ENCODE assay signal across 11 mouse cellular contexts in the genomic region with DNA sequence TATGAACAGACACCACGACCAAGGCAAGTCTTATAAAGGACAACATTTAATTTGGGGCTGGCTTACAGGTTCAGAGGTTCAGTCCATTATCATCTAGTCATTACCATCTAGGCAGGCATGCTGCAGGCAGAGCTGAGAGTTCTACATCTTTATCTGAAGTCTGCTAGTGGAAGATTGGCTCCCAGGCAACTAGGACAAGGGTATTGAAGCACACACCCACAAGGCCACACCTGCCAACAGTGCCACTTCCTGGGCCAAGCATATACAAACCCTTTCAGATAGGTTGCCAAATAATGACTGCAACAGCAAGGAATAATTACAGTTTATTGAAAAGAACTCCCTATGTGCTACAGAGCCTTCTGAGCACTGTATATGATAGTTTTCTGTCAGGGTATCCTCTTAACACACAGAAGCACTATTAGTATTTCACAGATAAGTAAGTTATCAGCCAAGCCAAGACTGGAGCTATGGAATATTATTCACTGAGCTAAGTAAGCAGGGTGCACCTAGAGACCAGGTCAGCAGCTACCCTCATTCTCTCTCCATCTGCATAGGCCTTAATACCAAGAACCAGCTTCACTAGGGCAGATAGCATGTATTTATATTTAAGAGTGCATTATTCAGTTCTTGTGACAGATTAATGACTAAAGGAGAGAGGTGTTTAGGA. TPM values are rescaled to one million over a fixed set of nuclear protein-coding genes. Genes with fewer than 3 reads are reported as not detected.
DNase-seq lines count a peak whose midpoint lies in the region; ATAC-seq and TF ChIP-seq lines count a peak whose summit lies in the region.
"Had no signal": no experiment of that assay in that cellular context is flagged by ENCODE, and none has a peak within 500 bp of the region (broad histone marks: within the 10 kb centered on the region; RNA-seq: fewer than 3 reads in every experiment).

No protein-coding gene starts in this region.

- peak; percentile 30 to 70 for DNase-seq in cerebellum, adult 2 months
- peak; percentile 52 to 62 for DNase-seq in spleen, postnatal 4 days (ENCODE audit: low spot score in 2 of 2)
- no peak for DNase-seq in layer of hippocampus, postnatal 36 days
- DNase-seq in layer of hippocampus, adult 9-10 months (ENCODE audit: low spot score) = no peak
- no peak for DNase-seq in forebrain, embryonic 14.5 days (ENCODE audit: low spot score)
- DNase-seq: gastrocnemius, postnatal 36 days; lung, adult 2 months; retina, postnatal 1 day had no signal

- no peaks in the 10 kb centered on the region for H3K9me3 ChIP-seq in intestine, embryonic 15.5 days
- H3K9me3 ChIP-seq in intestine, postnatal 0 days (ENCODE audit: control insufficient read depth) = 0 out of 2 replicates have a peak, but pooled peaks cover 2% of the 10 kb centered on the region
- no peaks in the 10 kb centered on the region; the same call in 1 of the 2 replicates for H3K9me3 ChIP-seq in intestine, embryonic 16.5 days (ENCODE audit: control insufficient read depth, low read length)
- no peaks in the 10 kb centered on the region for H3K9me3 ChIP-seq in forebrain, embryonic 14.5 days (replicated peaks; ENCODE audit: control insufficient read depth, low read length)

- ATAC-seq in intestine, embryonic 15.5 days = peak; percentile 55; the same call in 1 of the 2 replicates
- ATAC-seq in intestine, postnatal 0 days = no peak
- peak; percentile 74 for ATAC-seq in intestine, embryonic 16.5 days
- no peak for ATAC-seq in forebrain, embryonic 14.5 days

- no peak for TF ChIP-seq POLR2A in cerebellum, adult 2 months (IDR thresholded peaks at IDR 0.05; ENCODE audit: borderline replicate concordance, insufficient read depth, low read length)

- no peak overlapping the region for H3K4me3 ChIP-seq in intestine, embryonic 15.5 days (replicated peaks)
- H3K4me3 ChIP-seq in intestine, postnatal 0 days (ENCODE audit: low read depth, low read length) = no peak overlapping the region
- H3K4me3 ChIP-seq in cerebellum, adult 2 months (replicated peaks; ENCODE audit: insufficient read depth, low read depth, low read length) = no peak overlapping the region
- H3K4me3 ChIP-seq in intestine, embryonic 16.5 days (ENCODE audit: low read length) = no peak overlapping the region
- no peak overlapping the region for H3K4me3 ChIP-seq in forebrain, embryonic 14.5 days (ENCODE audit: low read depth, low read length)

- no peak overlapping the region for H3K27ac ChIP-seq in intestine, embryonic 15.5 days
- no peak overlapping the region for H3K27ac ChIP-seq in intestine, postnatal 0 days (ENCODE audit: low read depth, low read length)
- no peak overlapping the region; the same call in 1 of the 2 replicates for H3K27ac ChIP-seq in cerebellum, adult 2 months (ENCODE audit: insufficient read depth, low read length)
- no peak overlapping the region for H3K27ac ChIP-seq in intestine, embryonic 16.5 days (ENCODE audit: low read length)
- H3K27ac ChIP-seq in forebrain, embryonic 14.5 days (ENCODE audit: low read depth, low read length) = no peak overlapping the region

- H3K4me1 ChIP-seq in intestine, embryonic 15.5 days (replicated peaks) = no peaks in the 10 kb centered on the region
- H3K4me1 ChIP-seq in intestine, postnatal 0 days (replicated peaks; ENCODE audit: control insufficient read depth, insufficient read depth, low read length) = no peaks in the 10 kb centered on the region
- H3K4me1 ChIP-seq in cerebellum, adult 2 months (ENCODE audit: control insufficient read depth, insufficient read depth, low read length) = peaks cover 13% of the 10 kb centered on the region; the same call in 1 of the 2 replicates
- no peaks in the 10 kb centered on the region for H3K4me1 ChIP-seq in intestine, embryonic 16.5 days (ENCODE audit: control insufficient read depth, insufficient read depth, low read length)
- no peaks in the 10 kb centered on the region for H3K4me1 ChIP-seq in forebrain, embryonic 14.5 days (ENCODE audit: control insufficient read depth, insufficient read depth, low read length)

- no peak for TF ChIP-seq CTCF in intestine, postnatal 0 days (IDR thresholded peaks at IDR 0.05; ENCODE audit: low read depth)
- no peak for TF ChIP-seq CTCF in cerebellum, adult 2 months (IDR thresholded peaks at IDR 0.05; ENCODE audit: borderline replicate concordance, insufficient read depth, low read depth, low read length)

- no peak overlapping the region for H3K9ac ChIP-seq in intestine, embryonic 15.5 days
- H3K9ac ChIP-seq in intestine, postnatal 0 days (ENCODE audit: low read depth, low read length) = no peak overlapping the region
- no peak overlapping the region for H3K9ac ChIP-seq in intestine, embryonic 16.5 days (ENCODE audit: low read depth, low read length)
- H3K9ac ChIP-seq in forebrain, embryonic 14.5 days (ENCODE audit: low read length) = no peak overlapping the region

- peaks cover 19% of the 10 kb centered on the region for H3K36me3 ChIP-seq in intestine, embryonic 15.5 days
- H3K36me3 ChIP-seq in intestine, postnatal 0 days (ENCODE audit: control insufficient read depth, insufficient read depth) = peaks cover 56% of the 10 kb centered on the region
- peaks cover 3% of the 10 kb centered on the region for H3K36me3 ChIP-seq in intestine, embryonic 16.5 days (ENCODE audit: control insufficient read depth, insufficient read depth, low read length)
- H3K36me3 ChIP-seq in forebrain, embryonic 14.5 days (ENCODE audit: control insufficient read depth, insufficient read depth, low read length) = peaks cover 74% of the 10 kb centered on the region

- no peak overlapping the region for H3K4me2 ChIP-seq in intestine, embryonic 15.5 days (replicated peaks)
- H3K4me2 ChIP-seq in intestine, postnatal 0 days (replicated peaks; ENCODE audit: low read depth) = no peak overlapping the region
- H3K4me2 ChIP-seq in intestine, embryonic 16.5 days (ENCODE audit: low read depth, low read length) = no peak overlapping the region
- H3K4me2 ChIP-seq in forebrain, embryonic 14.5 days (ENCODE audit: low read length) = no peak overlapping the region

- 88% methylated on average over 1 of the region's 1 CpGs for WGBS in intestine, embryonic 15.5 days
- WGBS in intestine, postnatal 0 days = 75% methylated on average over 1 of the region's 1 CpGs
- 55% methylated on average over 1 of the region's 1 CpGs for WGBS in cerebellum, adult 2 months
- 81% methylated on average over 1 of the region's 1 CpGs for WGBS in intestine, embryonic 16.5 days
- WGBS in forebrain, embryonic 14.5 days = 86% methylated on average over 1 of the region's 1 CpGs

- H3K27me3 ChIP-seq in intestine, embryonic 15.5 days (replicated peaks) = no peaks in the 10 kb centered on the region
- H3K27me3 ChIP-seq in intestine, postnatal 0 days (replicated peaks; ENCODE audit: control insufficient read depth, insufficient read depth, low read length) = no peaks in the 10 kb centered on the region
- H3K27me3 ChIP-seq in cerebellum, adult 2 months (ENCODE audit: control insufficient read depth, insufficient read depth, low read length) = no peaks in the 10 kb centered on the region
- no peaks in the 10 kb centered on the region for H3K27me3 ChIP-seq in intestine, embryonic 16.5 days (replicated peaks; ENCODE audit: control insufficient read depth, insufficient read depth, low read length)
- no peaks in the 10 kb centered on the region for H3K27me3 ChIP-seq in forebrain, embryonic 14.5 days (replicated peaks; ENCODE audit: control insufficient read depth, insufficient read depth, low read length)

RNA-seq across cellular contexts. Expression of gene Gpr21, which starts 33.3 kb away (rescaled TPM):
- polyA plus RNA-seq in intestine, embryonic 15.5 days (2015; fragmentation: Nextera tagmentation; extraction: Ambion mirVana) = 0.92 and 1.8 TPM in 2 replicates
- polyA plus RNA-seq in intestine, postnatal 0 days (2015; fragmentation: Nextera tagmentation; extraction: Ambion mirVana) = 0.29 and 0.39 TPM in 2 replicates
- polyA plus RNA-seq in cerebellum, adult 2 months (2012; rRNA removed) = 1.0 and 1.4 TPM in 2 replicates
- polyA plus RNA-seq in intestine, embryonic 16.5 days (2015; fragmentation: Nextera tagmentation; extraction: Ambion mirVana) = 0.46 and 0.64 TPM in 2 replicates
- total RNA-seq in layer of hippocampus, postnatal 36 days (2021) = 1 to 10 TPM; 2.2 to 3.4 TPM
- polyA plus RNA-seq in forebrain, embryonic 14.5 days (2014; fragmentation: Nextera tagmentation; extraction: Ambion mirVana) = 20.4 and 25.9 TPM in 2 replicates

Comparison
In these comparisons a context has a peak if more than half of its experiments do, and no peak if none do; other contexts are left out.
1. ATAC-seq: peak in intestine, embryonic 15.5 days (single experiment) and intestine, embryonic 16.5 days (single experiment); none in intestine, postnatal 0 days (single experiment) and forebrain, embryonic 14.5 days (single experiment).
2. DNase-seq: peak in cerebellum, adult 2 months (2 of 2) and spleen, postnatal 4 days (2 of 2); none in layer of hippocampus, postnatal 36 days (0 of 2), layer of hippocampus, adult 9-10 months (single experiment) and forebrain, embryonic 14.5 days (single experiment).